8 mouse cellular contexts compared by ENCODE assay signal in genomic region chr16:42874910-42875851, GRCm38 (mm10). TPM values are rescaled to one million over a fixed set of nuclear protein-coding genes. Genes with fewer than 3 reads are reported as not detected.
DNase-seq lines count a peak whose midpoint lies in the region; ATAC-seq lines count a peak whose summit lies in the region.

No protein-coding gene starts in this region.

- peak; percentile 98 for ATAC-seq in hindbrain, embryonic 16.5 days

- H3K27me3 ChIP-seq in hindbrain, embryonic 16.5 days (replicated peaks; ENCODE audit: control insufficient read depth, insufficient read depth, low read length), result no peaks in the 10 kb centered on the region

- DNase-seq in WW6 (ENCODE audit: low read depth, low spot score), result peak; percentile 96
- DNase-seq in cerebellum, postnatal 4 days (ENCODE audit: low spot score in 2 of 2), result peak; percentile 96 to 98
- peak; percentile 99 for DNase-seq in gastrocnemius, adult 18-20 months (ENCODE audit: low spot score)
- peak; percentile 96 to 99 for DNase-seq in left cerebral cortex, adult 18-20 months (ENCODE audit: low spot score in 2 of 2)
- DNase-seq in right cerebral cortex, adult 18-20 months, result peak; percentile 99
- DNase-seq in urinary bladder, postnatal 10 days (ENCODE audit: low spot score), result peak; percentile 94

- H3K9ac ChIP-seq in hindbrain, embryonic 16.5 days (ENCODE audit: low read depth, low read length), result peak overlapping the region; percentile 81

- H3K79me2 ChIP-seq in macrophage (ENCODE audit: inconsistent target), result no peaks in the 10 kb centered on the region

- WGBS in hindbrain, embryonic 16.5 days, result under 1% methylated on average over 52 of the region's 54 CpGs
- WGBS in macrophage (ENCODE audit: missing documents), result under 1% methylated on average over 48 of the region's 54 CpGs

- H3K9me3 ChIP-seq in hindbrain, embryonic 16.5 days (ENCODE audit: control insufficient read depth, low read length), result no peaks in the 10 kb centered on the region

- peak overlapping the region; percentile 55 for H3K4me2 ChIP-seq in hindbrain, embryonic 16.5 days (ENCODE audit: low read length)

- no peaks in the 10 kb centered on the region for H3K36me3 ChIP-seq in hindbrain, embryonic 16.5 days (ENCODE audit: control insufficient read depth, insufficient read depth, low read length)
- H3K36me3 ChIP-seq in macrophage (ENCODE audit: inconsistent target), result no peaks in the 10 kb centered on the region

- H3K27ac ChIP-seq in hindbrain, embryonic 16.5 days (ENCODE audit: low read depth, low read length), result peak overlapping the region; percentile 96
- H3K27ac ChIP-seq in macrophage, result peak overlapping the region; percentile 81

- no peaks in the 10 kb centered on the region; the same call in 1 of the 2 replicates for H3K4me1 ChIP-seq in hindbrain, embryonic 16.5 days (ENCODE audit: control insufficient read depth, insufficient read depth, low read depth, low read length)

- H3K4me3 ChIP-seq in hindbrain, embryonic 16.5 days (ENCODE audit: low read length), result peak overlapping the region; percentile 88
- H3K4me3 ChIP-seq in macrophage (ENCODE audit: inconsistent target), result peak overlapping the region; percentile 48

RNA-seq across cellular contexts. Expression of gene Zbtb20, which starts 0.5 kb away (rescaled TPM):
- total RNA-seq in gastrocnemius, adult 18-20 months (2021), result 10 to 100 TPM; 75.4 to 79.3 TPM
- polyA plus RNA-seq in hindbrain, embryonic 16.5 days (2015; fragmentation: Nextera tagmentation; extraction: Ambion mirVana), result 46.6 and 53.3 TPM in 2 replicates
- total RNA-seq in left cerebral cortex, adult 18-20 months (2021), result 10 to 100 TPM; 44.7 to 44.8 TPM
- 100 to 1,000 TPM in 8 of 26 experiments, 10 to 100 TPM in 18; 48.3 to 117 (median 90.1) TPM for total RNA-seq in macrophage (2018; cell fraction: chromatin; rRNA removed)
- total RNA-seq in macrophage (2018; cell fraction: cytosol; rRNA removed), result 10 to 100 TPM in 15 of 26 experiments, 1 to 10 TPM in 11; 7.7 to 18.0 (median 10.3) TPM
- total RNA-seq in macrophage (2018; cell fraction: nucleus; rRNA removed), result 10 to 100 TPM; 29.9 to 78.2 (median 53.2) TPM
- polyA plus RNA-seq in macrophage (2018), result 2.9 to 5.2 TPM (median 4.8 TPM) in 3 replicates

Comparison
In these comparisons a context has a peak if more than half of its experiments do, and no peak if none do; other contexts are left out.
1. Peak in every context shown above with its lines: DNase-seq, ATAC-seq, H3K4me3 ChIP-seq and H3K27ac ChIP-seq.